Mouse (Mus musculus): Measurements from ENCODE around the gene Hip1r.

The Hip1r gene

DNA sequence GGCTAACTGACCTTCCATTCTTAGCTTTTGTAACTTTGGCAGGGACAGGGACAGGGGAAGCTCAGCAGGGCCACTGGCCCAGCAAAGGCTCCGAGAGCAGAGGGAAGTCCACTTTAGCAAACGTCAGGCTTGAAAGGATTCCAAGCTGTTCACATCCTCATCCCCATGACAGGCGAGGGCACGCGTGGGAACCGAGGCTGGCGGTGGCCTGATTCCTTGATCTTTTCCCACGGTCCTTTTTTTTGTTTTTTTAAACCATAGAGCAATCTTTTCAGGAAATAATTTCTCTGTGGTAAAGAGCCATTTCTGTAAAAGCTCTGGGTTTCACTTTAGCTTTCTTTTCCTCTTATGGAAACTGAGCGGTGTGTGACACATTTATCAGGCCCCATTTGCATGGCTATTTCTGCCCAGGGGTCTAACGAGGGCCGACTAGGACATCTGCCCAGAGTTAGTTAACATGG lies 41.4 kb downstream of the Hip1r start:
- in situ Hi-C loops (cut with MboI, MseI): no loop called here

DNA sequence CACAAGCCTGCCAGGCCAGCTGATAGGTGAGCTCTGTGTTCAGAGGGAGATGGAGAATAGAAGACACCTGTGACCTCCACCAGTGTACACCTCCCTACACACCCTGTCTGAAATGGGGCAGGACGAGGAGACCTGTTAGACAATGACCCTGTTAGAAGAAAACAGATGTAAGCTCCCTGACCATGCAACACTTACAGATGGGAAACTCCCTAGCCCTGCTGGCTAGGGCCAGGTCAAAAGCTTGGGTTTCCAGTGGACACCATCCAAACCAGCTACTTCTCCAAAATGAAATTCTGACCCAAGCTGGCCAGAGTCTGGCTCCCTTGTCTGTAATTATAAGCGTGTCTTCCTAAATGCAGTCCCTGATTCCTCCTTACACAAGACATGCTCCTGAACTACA lies 42.3 kb downstream of the Hip1r start:
- in situ Hi-C loops (cut with MboI, MseI): no loop called here

DNA sequence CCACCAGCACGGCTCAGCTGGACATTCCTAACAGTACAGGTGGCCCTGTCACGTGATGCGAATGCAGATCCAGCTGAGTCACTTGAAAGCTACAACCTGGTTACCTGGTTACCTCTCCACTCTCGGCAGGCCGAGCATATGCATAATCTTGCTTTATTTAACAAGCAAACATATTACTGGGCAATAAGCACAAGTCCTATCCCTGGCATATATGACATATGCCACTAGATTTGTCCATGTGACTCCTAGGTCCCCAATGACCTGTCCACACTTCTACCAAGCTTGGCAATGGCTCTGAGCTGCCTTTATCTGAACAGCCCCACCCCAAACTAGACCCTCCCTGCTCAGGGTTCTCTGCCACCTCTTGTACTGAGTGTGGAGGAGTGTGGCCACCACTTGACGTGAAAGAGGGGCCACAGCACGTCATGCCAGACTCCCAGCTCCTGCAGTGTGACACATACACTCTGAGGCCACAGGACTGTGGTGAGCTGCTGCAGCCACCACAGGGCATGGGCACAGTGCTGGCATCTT lies 42.9 kb downstream of the Hip1r start:
- in situ Hi-C loops (cut with MboI, MseI): no loop called here

DNA sequence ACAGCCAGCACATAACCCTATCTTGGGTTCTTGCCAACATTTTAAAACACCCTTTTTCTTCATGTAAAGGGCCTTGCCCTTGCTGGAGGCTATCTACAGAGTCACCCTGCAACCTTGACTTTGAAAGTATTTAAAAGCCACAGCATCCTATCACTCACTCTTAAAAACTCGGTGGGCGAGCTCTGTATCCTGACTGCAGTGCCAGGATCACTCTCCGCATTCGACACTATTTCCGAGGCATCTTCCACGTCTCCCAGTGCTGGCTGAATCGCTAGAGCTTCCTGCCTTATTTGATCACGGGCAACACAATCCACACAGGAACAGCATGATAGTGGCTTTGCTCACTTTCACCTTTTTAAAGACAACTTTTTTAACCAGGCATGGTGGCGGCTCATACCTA lies 44.5 kb downstream of the Hip1r start:
- in situ Hi-C loops (cut with MboI, MseI): no loop called here

DNA sequence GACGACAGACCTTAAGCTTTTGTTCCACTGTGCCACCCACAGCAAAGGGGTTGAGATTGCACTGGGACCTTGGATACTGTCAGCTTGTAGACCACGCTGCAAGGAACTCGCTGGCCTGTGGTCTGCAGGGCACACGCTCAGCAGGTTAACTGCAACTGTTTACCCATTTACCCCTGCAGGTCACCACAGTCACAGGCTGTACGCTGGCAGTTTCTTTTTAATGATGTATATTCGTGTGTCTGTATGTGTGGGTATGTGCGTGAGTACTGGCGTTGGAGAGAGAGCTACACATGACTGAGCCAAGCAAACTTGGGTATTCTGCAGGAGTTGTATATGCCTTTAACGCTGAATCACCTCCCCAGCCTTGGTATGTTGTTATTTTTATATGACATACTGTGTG lies 45.2 kb downstream of the Hip1r start:
- in situ Hi-C loops (cut with MboI, MseI): no loop called here

DNA sequence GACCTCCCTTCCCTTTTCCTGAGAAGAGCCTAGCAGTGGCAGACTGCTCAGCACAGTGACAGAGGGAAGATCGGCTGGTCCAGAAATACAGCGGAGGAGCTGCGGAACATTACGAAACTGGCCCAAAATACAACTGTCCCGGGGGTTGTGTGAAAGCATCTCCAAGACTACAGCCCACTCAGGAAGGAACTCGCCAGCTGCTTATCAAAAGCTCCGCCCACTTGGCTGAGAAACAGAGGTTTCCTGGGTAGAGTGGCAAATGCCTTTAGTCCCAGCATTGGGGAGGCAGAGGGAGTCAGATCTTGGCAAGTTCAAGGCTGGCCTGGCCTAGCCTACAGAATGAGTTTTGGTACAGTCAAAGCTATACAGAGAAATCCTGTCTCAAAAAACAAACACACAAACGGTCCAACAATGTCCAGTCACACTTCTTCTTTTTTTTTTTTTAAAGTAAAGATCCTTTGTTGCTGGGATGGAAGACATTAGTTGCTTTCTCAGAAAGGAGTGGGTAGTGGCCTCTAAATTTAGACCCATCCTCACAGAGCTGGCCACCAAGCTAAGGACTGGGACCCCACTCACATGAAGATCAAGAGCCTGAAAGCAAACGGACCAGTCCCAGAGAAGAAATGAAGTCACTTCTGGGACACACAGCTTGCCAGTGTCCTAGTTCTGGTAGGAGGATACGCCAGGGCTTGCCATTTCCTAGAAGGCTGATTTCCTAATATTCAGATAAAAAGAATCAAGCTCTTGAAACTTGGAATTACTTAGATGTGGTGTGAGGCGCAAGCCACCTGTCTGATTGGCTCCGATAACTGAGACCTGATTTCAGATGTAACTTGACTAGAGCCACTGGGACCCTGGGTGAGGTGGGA lies 46.2 kb downstream of the Hip1r start:
- in situ Hi-C loops (cut with MboI, MseI): no loop called here

DNA sequence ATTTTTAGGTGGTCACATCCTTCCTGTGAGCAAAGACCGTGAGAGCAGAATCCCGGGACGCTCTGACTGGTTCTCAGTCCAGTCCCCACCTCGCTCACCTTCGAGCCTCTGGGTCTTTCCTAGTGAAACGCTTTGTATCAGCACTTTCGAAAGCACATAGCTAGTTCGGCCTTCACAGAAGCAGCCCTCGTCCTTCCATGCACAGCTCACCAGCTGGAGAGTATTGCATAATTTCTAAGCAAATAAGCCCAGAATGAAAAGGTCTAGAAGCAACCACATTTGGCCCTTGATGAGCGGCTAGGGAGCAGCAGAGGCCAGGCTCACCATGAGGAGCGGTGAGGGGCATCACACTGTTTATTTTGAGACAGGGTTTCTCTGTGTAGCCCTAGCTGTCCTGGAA lies 47.7 kb downstream of the Hip1r start:
- in situ Hi-C loops (cut with MboI, MseI): no loop called here

DNA sequence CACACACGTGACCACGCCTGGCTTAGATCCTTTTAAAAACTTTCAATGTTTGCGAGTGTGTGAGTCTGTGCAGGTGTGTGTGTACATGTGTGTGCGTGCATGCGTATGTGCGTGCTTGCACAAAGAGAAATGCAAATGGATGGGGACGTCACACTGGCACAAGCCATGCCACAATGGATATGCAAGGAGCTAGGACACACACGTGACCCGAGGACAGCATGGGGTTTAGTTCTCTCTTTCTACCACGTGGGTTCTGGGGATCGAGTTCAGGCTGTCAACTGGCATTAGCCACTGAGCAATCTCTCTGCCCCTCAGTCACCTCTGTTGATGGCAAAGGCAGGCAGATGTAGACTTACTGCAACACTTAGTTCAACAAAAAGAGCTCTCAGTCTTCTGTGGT lies 48.3 kb downstream of the Hip1r start:
- in situ Hi-C loops (cut with MboI, MseI): no loop called here

DNA sequence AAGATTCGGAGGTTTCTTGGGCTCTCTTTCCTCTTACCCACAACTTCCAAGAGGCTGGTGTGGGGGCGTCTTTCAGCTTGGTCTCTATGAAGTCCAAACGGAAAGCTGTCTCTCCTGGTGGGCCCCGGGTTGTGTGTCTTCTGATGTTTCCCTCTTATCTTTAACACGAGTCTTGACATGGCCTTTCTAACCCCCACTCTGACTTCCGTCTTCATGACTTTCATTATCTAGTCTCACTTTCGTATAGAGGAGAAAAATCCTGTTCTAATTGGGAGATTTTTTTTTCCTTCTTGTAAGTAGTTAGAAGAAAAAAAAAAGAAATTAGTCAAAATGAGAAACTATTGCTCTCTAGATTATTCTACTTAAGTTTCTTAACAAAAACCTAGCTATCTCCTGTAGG lies 48.9 kb downstream of the Hip1r start:
- in situ Hi-C loops (cut with MboI, MseI): no loop called here

DNA sequence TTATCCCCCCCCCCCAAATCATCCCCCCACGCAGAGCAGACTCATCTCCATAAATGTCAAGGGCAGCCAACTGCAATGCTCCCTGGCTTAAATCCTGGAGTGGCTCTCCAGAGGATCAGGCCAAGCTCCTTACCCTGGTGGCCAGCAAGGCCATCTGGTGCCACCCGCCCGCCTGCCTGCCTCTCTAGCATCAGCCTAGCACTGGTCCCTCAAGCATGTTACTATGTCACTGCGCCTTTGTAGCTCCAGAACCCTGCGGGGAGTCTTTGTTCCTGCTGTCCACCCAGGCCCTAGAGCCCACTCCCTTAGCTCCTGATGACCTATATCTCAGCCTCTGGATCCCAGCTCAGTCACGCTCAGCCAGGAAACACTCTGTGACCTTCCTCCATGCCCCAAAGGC lies 51.2 kb downstream of the Hip1r start:
- in situ Hi-C loops (cut with MboI, MseI): no loop called here

DNA sequence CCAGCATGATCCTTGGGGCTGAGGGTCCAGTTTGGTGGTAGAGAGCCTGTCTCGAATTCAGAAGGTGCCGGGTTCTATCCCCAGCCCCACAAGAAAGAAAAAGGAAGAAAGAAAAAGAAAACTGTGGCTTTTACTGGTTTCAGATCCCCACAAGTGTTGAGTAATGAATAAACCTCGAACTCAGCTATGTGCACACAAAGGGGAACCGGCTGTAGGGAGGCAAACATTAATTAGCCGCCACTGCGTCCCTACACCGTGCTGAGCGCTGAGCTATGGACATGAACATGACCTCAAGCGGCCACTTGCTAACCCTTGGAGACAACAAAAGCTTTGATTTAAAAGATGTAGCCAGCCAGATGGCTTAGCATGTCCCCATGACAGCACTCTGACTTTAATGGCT lies 51.7 kb downstream of the Hip1r start:
- in situ Hi-C loops (cut with MboI, MseI): no loop called here

DNA sequence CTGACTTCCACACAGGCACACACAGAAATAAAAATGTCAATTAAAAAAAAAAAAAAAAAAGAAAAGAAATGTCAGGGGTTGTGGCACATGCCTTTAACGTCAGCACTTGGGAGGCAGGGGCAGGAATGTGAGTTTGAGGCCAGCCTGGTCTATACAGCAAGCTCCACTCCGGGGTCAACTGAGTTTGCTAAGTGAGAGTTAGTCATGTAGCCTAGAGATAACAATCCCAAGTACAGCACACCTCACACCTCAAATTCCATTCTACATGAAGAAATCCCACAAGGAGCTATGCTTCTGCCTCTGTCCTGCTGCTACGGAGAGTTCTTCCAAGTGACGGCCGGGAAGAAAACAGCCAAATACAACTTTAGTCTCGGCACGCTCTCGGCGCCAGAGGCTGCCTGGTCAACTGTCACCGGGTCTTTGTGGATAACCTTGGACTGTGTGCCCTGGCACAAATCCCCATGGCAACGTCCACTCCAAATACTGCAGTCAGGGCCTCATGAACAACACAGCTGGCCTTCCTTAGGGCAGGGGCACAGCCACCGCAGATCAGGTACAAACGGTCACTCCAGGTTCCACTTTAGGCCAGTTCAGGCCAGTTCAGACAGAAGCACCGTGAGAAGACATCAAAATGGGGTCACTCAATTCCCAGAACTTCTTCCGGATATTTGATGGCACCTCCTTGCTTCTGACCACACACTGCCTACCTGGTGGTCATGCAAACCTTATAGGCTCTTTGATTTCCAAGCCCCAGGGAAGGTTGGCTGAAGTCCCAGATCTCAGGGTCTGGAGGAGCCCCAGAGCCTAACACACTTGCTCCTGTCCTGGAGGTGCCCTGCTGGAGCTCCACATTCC lies 52.4 kb downstream of the Hip1r start:
- in situ Hi-C loops (cut with MboI, MseI): no loop called here

DNA sequence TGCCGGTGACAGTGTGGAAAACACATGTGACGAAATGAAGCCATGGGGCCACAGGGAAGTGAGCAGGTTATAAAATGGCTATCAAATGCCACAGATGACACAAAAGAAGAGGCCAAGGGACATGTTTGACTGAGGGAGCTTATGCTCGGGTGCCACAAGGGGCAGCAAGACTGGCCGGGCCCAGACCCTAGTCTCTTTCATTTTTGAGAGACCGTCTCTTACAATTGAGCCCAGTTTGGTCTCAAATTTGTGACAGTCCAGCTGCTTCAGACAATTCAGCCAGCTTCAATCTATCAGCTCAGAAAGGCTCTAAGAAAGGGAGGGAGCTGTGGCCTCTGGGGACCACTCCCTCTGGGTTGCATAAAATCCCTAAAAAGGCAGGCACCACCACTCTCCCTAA lies 53.1 kb downstream of the Hip1r start:
- in situ Hi-C loops (cut with MboI, MseI): no loop called here

DNA sequence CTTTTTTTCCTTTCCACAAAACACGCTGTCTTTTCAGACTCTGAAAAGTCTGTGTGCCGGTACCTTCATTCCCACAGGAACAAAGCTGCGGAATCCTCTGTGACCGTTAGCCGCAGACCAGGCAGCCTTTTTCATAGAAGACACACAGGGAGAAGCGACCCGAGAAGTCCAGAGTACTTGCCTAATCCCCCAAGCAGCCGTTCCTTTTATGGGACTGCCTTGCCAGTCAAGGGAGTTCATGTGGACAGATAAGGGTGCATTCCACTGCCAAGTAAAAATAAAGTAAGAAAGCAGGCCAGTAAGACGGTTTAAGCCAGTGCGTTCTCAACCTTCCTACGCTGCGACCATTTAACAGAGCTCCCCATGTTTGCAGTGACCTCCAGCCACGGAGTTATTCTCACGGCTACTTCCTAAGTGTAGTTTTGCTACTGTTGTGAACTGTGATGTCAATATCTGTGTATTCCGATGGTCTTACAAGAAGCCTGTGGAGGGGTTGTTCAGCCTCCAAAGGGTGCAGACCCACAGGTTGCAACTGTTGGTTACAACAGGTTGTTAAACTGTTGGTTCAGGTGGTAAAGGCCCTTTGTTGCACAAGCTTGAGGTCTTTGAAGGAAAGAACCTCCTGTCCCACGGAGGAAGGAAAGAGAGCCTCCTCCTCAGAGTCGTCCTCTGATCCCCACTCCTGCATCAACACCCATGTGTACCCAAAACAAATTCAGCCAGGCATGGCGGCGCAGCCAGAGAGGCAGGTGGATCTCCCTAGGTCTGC lies 54.5 kb downstream of the Hip1r start:
- in situ Hi-C loops (cut with MboI, MseI): no loop called here

DNA sequence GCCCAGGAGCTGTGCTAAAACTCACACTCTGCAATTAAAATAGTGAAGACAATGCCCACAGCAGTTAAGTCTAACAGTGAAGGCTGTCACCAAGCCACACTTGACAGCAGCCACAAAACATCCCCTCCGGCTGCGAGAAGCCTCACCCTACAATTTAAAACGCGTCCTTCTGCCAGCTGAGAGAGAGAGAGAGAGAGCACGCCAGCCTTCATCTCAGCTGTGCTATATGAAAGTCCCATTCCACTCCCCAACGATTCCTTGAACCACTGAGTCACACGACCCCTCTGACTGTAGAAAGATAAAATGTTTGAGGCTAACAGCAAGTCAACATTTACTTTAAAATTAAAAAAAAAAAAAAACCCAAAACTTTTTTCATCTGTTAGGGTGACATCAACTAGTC lies 55.3 kb downstream of the Hip1r start:
- in situ Hi-C loops (cut with MboI, MseI): no loop called here

DNA sequence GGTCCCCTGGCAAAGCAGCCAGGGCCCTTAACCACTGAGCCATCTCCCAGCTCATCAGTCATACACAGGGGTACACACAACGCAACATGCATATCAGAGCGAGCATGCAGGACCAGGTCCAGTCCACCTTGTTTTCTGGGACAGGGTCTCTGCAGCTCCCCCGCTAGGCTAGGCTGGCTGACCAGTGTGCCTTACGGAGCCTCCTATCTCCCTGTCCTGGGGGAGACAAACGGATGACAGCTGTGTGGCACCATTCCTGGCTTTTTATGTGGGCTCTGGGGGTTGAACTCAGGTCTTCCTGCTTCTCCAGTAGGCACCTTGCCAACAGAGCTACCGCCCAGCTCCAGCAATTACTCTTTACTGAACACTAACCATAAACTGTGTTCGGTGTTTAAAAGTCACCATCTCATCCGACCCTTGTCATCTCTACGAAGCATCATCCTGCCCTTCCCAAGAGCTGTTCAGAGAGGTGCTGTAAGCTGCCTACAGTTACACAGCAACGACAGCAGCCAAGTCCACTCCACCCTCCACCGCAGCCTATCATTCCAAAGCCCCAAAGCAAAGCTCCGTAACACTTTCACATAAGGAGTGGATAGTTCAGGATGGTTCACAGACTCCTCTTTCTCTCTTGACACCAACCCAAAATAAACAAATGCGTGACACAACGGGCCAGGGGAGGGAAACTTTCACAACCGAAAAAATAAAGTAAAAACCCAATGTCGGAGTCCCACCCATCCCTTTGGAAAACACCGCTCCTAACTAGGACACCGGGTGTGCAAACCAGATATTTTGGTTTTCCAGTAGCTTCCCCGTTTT lies 56.0 kb downstream of the Hip1r start:
- in situ Hi-C loops (cut with MboI, MseI): loop anchor here (5.0 kb wide), 1 partner anchor 53 kb away; no protein-coding TSS in a partner anchor

DNA sequence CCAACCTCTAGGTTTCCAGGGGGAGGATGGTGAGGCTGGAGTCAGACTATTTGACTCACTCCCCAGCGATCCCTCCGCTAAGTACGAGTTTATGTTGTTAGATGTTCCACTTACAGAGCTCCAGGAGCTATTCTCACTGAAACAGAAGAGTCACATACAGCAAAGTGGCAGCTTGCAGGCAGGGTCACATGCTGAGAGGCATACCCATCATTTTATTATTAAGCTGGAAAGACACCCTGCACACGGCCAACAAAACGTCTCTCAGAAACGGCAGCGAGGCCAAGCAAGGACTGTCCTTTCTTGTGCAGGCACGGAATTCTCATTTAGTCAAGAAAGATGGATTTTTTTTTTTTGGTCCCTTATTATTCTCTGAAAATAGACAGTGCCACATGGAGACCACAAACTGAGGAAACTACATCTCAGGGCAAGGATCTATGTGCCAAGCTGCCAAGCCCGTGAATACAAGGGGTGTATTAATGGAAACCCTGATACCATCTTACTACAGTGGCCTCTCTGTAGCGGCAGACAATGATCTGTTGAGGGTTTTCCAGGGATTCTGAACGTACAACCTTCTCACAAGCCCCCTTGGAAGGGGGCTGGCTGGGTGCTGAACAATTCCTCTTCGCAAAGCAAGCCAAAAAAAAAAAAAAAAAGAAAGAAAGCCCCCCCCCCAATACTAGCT lies 57.1 kb downstream of the Hip1r start:
- in situ Hi-C loops (cut with MboI, MseI): loop anchor here (5.0 kb wide), 1 partner anchor 52 kb away; no protein-coding TSS in a partner anchor

DNA sequence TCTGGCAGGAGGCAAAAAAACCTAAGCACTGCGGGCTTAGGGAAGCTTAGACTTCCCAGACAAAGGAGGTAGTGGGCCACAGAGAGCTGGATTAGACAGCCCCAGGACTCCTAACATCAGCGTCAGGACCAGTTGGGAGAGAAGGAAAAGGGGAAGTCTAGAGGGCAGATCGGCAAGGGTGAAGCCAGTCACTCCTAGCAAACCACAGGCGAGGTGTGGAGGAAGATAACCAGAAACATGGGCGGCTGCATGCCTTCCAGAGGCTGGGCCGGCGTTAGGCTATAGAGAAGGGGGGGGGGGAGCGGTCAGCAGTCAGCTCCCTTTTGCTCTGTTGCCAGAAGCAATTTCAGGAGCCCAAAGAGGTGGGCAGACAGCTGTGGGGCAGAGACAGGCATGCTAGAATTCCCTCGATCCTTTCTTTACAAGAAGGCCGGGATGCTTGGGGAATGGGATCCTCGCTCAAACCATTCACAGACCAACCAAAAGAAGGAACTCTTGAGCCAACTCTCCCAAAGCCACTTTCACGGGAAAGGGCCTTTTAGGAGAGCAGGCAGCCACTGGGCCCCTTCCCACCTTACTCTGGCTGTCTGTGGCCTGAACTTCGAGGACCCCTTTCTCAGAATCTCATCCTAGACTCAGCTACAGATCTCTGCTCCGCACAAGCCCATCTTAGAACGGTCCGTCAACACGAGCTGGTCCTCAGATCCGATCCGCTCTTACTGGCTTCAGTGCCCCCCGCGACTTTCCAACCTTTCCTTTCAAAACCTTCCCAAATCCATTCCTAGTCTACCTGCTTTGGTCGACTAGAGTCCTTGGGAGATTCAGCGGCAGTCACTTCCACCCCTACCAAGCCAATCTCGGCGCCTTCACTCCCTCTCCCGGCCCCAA lies 57.9 kb downstream of the Hip1r start:
- in situ Hi-C loops (cut with MboI, MseI): loop anchor here (5.0 kb wide), 1 partner anchor 51 kb away; no protein-coding TSS in a partner anchor

DNA sequence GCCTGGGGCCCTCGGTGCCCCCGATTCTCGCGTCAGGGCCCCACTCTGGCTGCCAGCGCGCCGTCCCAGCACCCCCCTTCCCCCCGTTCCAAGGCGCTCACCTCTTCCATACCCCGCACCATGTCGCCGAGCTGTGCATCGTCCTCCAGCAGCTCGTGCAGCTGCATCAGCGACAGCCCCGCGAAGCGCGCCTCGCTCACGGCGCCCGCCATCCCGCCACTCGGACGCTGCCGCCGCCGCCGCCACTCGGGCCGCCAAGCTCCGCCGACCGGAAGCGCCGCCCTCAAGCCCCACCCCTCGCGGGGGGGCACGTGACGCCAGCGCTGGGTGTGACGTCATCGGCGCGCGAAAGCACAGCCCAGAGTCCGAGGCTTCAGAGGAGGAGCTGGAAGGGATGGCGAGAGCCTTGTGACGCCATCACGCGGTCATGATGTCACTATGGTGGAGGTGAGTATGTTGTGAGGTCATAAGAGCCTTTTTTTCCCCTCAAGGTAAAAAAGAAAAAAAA lies 58.6 kb downstream of the Hip1r start, which contains the start of gene Vps37b:
TSS of gene Vps37b (minus strand) at position 270 of the 508 bp plus-strand sequence.
- in situ Hi-C loops (cut with MboI, MseI): loop anchor here (5.0 kb wide), 1 partner anchor 50 kb away; no protein-coding TSS in a partner anchor

Measured in regulatory T cell (primary cell).